Mouse (Mus musculus): ENCODE data around the gene Ngp. TPM values are rescaled to one million over a fixed set of nuclear protein-coding genes. Genes with fewer than 3 reads are reported as not detected.

The Ngp gene
- polyA plus RNA-seq (2012; rRNA removed; ENCODE audit: low replicate concordance) = 2.5 and 5.8 TPM in 2 replicates

GRCm38 (mm10) chr9:110419511-110420112 is at the start of gene Ngp:
Gene Ngp (plus strand): TSS chr9:110419747.

GRCm38 (mm10) chr9:110408099-110408773 is 11.3 kb upstream of the Ngp start, which contains the start of gene Ptpn23:
Gene Ptpn23 (minus strand): TSS chr9:110408213.

Other genes starting within 250 kb of the Ngp start
- gene Cspg5, start 176.0 kb upstream of the Ngp start, polyA plus RNA-seq (2012; rRNA removed; ENCODE audit: low replicate concordance) = 1.1 and 1.2 TPM in 2 replicates
- gene Elp6, start 114.6 kb upstream of the Ngp start, polyA plus RNA-seq (2012; rRNA removed; ENCODE audit: low replicate concordance) = 8.9 and 10.9 TPM in 2 replicates
- gene Scap, start 86.5 kb upstream of the Ngp start, polyA plus RNA-seq (2012; rRNA removed; ENCODE audit: low replicate concordance) = 29.8 and 47.6 TPM in 2 replicates
- 20.2 and 38.0 TPM in 2 replicates for gene Ptpn23, start 11.5 kb upstream of the Ngp start, polyA plus RNA-seq (2012; rRNA removed; ENCODE audit: low replicate concordance)
- 18.8 and 23.4 TPM in 2 replicates for gene Klhl18, start 56.9 kb downstream of the Ngp start, polyA plus RNA-seq (2012; rRNA removed; ENCODE audit: low replicate concordance)
- 0.57 and 1.3 TPM in 2 replicates for gene Kif9, start 57.2 kb downstream of the Ngp start, polyA plus RNA-seq (2012; rRNA removed; ENCODE audit: low replicate concordance)
- gene Setd2, start 112.8 kb downstream of the Ngp start, polyA plus RNA-seq (2012; rRNA removed; ENCODE audit: low replicate concordance) = 39.5 and 44.6 TPM in 2 replicates
- 11.2 and 11.4 TPM in 2 replicates for gene Nradd, start 204.7 kb downstream of the Ngp start, polyA plus RNA-seq (2012; rRNA removed; ENCODE audit: low replicate concordance)
- 43.4 and 66.9 TPM in 2 replicates for gene Nbeal2, start 234.4 kb downstream of the Ngp start, polyA plus RNA-seq (2012; rRNA removed; ENCODE audit: low replicate concordance)
- gene Ccdc12, start 236.8 kb downstream of the Ngp start, polyA plus RNA-seq (2012; rRNA removed; ENCODE audit: low replicate concordance) = 70.4 and 96.1 TPM in 2 replicates

Data from mammary gland, adult 2 months (tissue).